Mouse (Mus musculus) liver, postnatal 0 days (tissue): Measurements from ENCODE around the gene Zic2. TPM values are rescaled to one million over a fixed set of nuclear protein-coding genes. Genes with fewer than 3 reads are reported as not detected.

Experiments
- ATAC-seq: fragments of 200-750 bp; cut with Nextera tagmentation; 2 replicates; pipeline ENCODE4 v1.8.0; 2017; ENCODE audit warnings: mild to moderate bottlenecking, moderate library complexity
- DNase-seq: peaks from one replicate; pipeline ENCODE4 v3.0.0-alpha.2; 2016
- H3K27ac ChIP-seq: fragments of 300-500 bp; sonication (generic); 2 replicates; pipeline ENCODE4 v1.5.1; 2014; ENCODE audit warnings: antibody characterized with exemption, moderate library complexity, mild to moderate bottlenecking, low read depth
- H3K27me3 ChIP-seq: fragments of 300-500 bp; sonication (generic); 2 replicates; pipeline ENCODE4 v1.6.1; 2014; ENCODE audit warnings: low read length, control low read depth, mixed read lengths; ENCODE audit not compliant: insufficient read depth
- H3K36me3 ChIP-seq: fragments of 300-500 bp; sonication (generic); replicated peaks from 2 replicates; pipeline ENCODE4 v1.6.1; 2014; ENCODE audit warnings: mild to moderate bottlenecking, control low read depth, low read length, moderate library complexity, mixed read lengths; ENCODE audit not compliant: insufficient read depth
- H3K4me1 ChIP-seq: fragments of 300-500 bp; sonication (generic); 2 replicates; pipeline ENCODE4 v1.6.1; 2014; ENCODE audit warnings: antibody characterized with exemption, mild to moderate bottlenecking, control low read depth; ENCODE audit not compliant: insufficient read depth
- H3K4me2 ChIP-seq: fragments of 300-500 bp; sonication (generic); 2 replicates; pipeline ENCODE4 v1.6.1; 2014; ENCODE audit warnings: low read depth, mild to moderate bottlenecking, low read length, moderate library complexity, mixed read lengths
- H3K4me3 ChIP-seq: fragments of 300-500 bp; sonication (generic); 2 replicates; pipeline ENCODE4 v1.5.1; 2014; ENCODE audit warnings: low read depth, low read length
- H3K9ac ChIP-seq: fragments of 300-500 bp; sonication (generic); replicated peaks from 2 replicates; pipeline ENCODE4 v1.6.1; 2014; ENCODE audit warnings: mild to moderate bottlenecking, moderate library complexity
- H3K9me3 ChIP-seq: fragments of 300-500 bp; sonication (generic); 2 replicates; pipeline ENCODE4 v1.6.1; 2016; ENCODE audit warnings: mild to moderate bottlenecking, control low read depth, low read length, mixed read lengths
- CTCF ChIP-seq: sonication (generic); IDR thresholded peaks from 2 replicates; pipeline ENCODE4 v1.5.1; 2016; ENCODE audit warnings: antibody characterized with exemption, low read depth
- EP300 ChIP-seq: IDR thresholded peaks from 2 replicates; pipeline ENCODE4 v1.6.1; 2016; ENCODE audit warnings: antibody characterized with exemption, low read depth, mild to moderate bottlenecking
- WGBS: fragments of 180-500 bp; shearing (Covaris S2); extraction: QIAGEN DNeasy Blood & Tissue Kit; methylation state at CpG from one replicate; pipeline ENCODE4 v1.1.7; 2014; ENCODE audit not compliant: insufficient replicate concordance; 5-methylcytosine and 5-hydroxymethylcytosine counted together
- polyA plus RNA-seq: library from polyadenylated mRNA; unstranded; fragments of >200 nt; fragmentation: Nextera tagmentation; extraction: Ambion mirVana; gene quantifications from 2 replicates; pipeline ENCODE4 v1.2.1, GENCODE M21; 2015

Zic2 gene
- polyA plus RNA-seq, 1 experiment from 2014 or later = not detected

DNA sequence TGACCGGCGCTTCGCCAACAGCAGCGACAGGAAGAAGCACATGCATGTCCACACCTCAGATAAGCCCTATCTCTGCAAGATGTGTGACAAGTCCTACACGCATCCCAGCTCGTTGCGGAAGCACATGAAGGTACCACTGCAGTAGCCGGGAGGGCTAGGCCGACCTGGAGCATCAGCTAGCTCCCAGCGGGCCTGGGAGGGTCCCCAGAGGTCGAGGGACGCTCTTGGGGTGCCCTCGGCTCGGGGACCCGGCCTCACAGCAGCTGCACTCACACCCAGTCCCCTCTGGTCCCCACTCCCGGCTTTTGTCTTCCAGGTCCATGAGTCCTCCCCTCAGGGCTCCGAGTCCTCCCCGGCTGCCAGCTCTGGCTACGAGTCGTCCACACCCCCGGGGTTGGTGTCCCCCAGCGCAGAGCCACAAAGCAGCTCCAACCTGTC, 3.4 kb downstream of the Zic2 start:
- H3K9ac ChIP-seq = no peak overlapping the region
- TF ChIP-seq CTCF (no peak), EP300 (no peak)
- ATAC-seq (no peak), DNase-seq (no peak)
- H3K4me1 ChIP-seq = peaks cover 13% of the 10 kb centered on the region
- no peaks in the 10 kb centered on the region for H3K36me3 ChIP-seq
- peaks cover 100% of the 10 kb centered on the region for H3K27me3 ChIP-seq
- WGBS = 2% methylated on average over 22 of the region's 22 CpGs
- H3K4me3 ChIP-seq = no peak overlapping the region
- no peak overlapping the region for H3K4me2 ChIP-seq
- no peaks in the 10 kb centered on the region for H3K9me3 ChIP-seq
- H3K27ac ChIP-seq = no peak overlapping the region

DNA sequence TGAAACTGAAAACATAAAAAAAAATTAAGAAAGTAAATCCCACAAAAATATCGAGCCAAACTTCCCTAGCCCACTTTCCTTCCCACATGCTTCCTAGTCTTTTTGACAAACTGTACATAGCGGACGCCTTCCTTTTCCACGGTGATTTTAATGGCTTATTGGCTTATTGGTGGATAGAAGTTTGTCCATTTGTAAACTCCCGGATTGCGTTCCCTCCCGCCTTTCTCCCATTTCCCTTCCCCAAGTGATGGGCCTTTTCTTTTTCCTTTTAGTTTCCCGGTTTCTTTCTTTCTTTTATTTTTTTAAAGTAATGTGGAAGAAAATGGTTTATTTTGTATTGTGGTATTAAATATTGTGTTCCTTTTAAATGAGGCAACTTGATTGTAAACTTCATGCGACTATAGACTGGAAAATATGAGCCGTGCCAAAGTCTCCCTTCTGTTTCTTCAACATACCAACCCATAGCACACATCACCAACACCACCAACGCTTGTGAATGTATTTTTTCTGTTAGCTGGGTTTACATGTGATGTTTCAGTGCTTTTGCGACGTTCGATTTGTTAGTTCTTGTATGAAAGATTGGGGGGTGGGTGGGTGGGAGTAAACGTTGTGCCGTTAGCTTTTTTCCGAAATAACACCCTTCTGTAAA, 4.3 kb downstream of the Zic2 start:
- WGBS = 21% methylated on average over 17 of the region's 17 CpGs
- DNase-seq (no peak), ATAC-seq (no peak)
- TF ChIP-seq EP300 (no peak), CTCF (no peak)
- Histone ChIP-seq H3K36me3 (no peaks in the 10 kb centered on the region), H3K4me1 (peaks cover 12% of the 10 kb centered on the region), H3K4me2 (no peak overlapping the region), H3K9ac (no peak overlapping the region), H3K9me3 (no peaks in the 10 kb centered on the region), H3K4me3 (no peak overlapping the region), H3K27ac (no peak overlapping the region), H3K27me3 (peaks cover 100% of the 10 kb centered on the region)

DNA sequence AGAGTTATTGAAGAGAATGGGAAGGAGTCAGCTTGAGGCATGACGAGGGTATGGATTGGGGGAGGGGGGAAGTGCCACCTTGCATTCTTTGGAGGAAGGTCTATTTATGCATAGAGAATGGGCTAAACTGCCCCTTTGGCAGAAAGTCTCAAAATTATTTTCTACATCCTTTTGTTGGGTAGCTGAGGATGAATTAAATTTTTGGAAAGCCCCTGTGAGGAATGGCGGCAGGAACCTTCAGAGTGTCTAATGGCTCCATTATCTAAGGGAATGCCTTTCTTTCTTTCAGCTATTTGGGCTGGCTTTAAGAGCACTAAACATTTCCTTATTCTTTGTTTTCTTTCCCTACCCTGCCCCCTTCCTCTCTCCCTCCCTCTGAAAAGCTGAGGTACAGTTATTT, 5.1 kb downstream of the Zic2 start:
- Histone ChIP-seq H3K9ac (no peak overlapping the region), H3K4me2 (no peak overlapping the region), H3K36me3 (no peaks in the 10 kb centered on the region), H3K9me3 (no peaks in the 10 kb centered on the region), H3K27me3 (peaks cover 100% of the 10 kb centered on the region), H3K27ac (no peak overlapping the region), H3K4me3 (no peak overlapping the region), H3K4me1 (peaks cover 6% of the 10 kb centered on the region)
- DNase-seq (no peak), ATAC-seq (no peak)
- TF ChIP-seq EP300 (no peak), CTCF (no peak)
- WGBS = 5% methylated on average over 2 of the region's 2 CpGs

DNA sequence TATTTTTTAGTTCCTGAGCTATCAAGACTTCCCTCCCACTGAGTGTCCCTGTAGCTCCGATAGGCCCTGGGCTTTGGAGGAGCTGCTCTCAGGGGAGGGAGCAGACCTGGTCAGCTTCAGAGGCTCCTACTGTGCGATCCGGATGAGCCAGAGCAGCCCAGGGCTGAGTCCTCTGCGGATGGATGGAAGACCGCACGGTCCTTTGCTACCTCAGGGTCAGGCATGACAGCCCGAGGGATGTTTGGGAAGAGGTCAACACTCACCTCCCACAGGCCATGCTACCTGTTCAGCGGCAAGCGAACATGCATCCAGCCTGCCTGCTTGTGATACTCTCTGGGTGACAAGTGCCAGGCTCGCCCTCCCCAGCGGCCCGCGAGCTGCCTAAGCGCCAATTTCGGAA, 5.9 kb downstream of the Zic2 start:
- peaks cover 100% of the 10 kb centered on the region for H3K27me3 ChIP-seq
- no peak for TF ChIP-seq CTCF
- TF ChIP-seq EP300 = no peak
- no peaks in the 10 kb centered on the region for H3K36me3 ChIP-seq
- no peak overlapping the region for H3K4me2 ChIP-seq
- no peak overlapping the region for H3K4me3 ChIP-seq
- no peak overlapping the region for H3K9ac ChIP-seq
- no peak overlapping the region for H3K27ac ChIP-seq
- 2% methylated on average over 15 of the region's 15 CpGs for WGBS
- ATAC-seq (no peak), DNase-seq (no peak)
- no peaks in the 10 kb centered on the region for H3K9me3 ChIP-seq
- H3K4me1 ChIP-seq = no peaks in the 10 kb centered on the region

DNA sequence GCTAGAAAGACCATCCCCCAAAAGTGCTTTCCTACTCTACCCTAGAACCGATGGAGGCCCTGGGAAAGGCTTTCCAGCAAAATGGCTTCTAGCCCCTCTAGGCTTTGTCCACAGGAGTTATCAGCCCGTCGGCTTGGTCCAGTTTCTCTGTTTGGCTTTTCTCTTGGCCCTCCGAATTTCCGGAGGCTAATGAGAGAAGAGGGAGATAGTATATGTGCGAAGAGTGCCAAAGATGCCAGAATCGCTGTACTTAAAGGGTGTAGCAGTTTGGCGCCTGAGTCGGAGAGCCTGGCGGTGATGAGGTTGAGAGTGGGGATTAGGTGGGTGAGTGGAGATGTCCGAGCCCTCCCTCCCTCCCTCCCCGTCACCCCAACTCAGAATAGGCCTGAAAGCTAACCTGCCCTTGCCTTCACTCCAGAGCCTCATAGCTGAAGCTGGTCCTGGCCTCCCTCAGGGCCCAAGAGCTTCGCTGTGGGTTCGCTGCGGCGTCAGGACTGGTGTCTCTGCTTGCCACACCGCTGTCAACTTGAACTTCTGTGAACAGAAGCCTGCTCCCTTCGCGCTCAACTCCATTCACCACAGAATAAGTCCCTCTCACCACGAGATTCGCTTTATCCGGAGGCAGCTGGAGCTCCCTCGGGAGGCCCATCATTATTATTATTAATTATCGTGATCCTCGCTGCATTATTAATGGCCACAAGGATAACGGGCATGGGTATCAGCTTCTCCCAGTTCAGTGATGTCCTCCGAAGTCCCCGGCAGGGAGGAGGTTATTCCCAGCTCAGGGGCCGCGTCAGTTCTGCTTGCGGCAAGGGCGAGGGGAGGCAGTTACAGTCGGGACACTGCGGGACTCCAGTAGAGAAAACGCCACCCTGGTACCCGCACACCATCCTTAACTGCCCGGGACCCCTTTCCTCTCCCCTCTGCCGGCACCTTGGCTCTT, 7.1 kb downstream of the Zic2 start:
- Histone ChIP-seq H3K9me3 (no peaks in the 10 kb centered on the region), H3K4me3 (no peak overlapping the region), H3K4me1 (no peaks in the 10 kb centered on the region), H3K4me2 (no peak overlapping the region), H3K36me3 (no peaks in the 10 kb centered on the region), H3K27me3 (peaks cover 100% of the 10 kb centered on the region), H3K9ac (no peak overlapping the region), H3K27ac (no peak overlapping the region)
- DNase-seq (no peak), ATAC-seq (no peak)
- TF ChIP-seq CTCF (no peak), EP300 (no peak)
- WGBS = 2% methylated on average over 38 of the region's 38 CpGs

DNA sequence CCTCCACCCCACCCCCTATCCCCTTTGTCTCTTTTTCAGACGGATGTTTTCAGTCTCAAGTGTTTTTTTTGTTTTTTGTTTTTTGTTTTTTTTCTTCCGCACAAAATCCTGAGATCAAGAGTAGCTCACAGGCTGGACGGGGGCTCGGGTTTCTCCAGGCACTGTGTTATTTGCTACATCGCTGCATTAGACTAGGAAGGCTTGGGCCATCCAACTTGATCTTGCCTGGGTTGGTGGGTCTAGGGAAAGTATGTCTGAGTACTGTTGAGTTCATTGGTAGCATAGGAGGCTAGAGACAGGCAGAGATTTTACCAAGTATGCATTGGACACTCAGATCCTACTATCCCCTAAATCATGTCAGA, 7.8 kb downstream of the Zic2 start:
- Histone ChIP-seq H3K36me3 (no peaks in the 10 kb centered on the region), H3K4me2 (no peak overlapping the region), H3K4me3 (no peak overlapping the region), H3K27me3 (peaks cover 98% of the 10 kb centered on the region), H3K4me1 (no peaks in the 10 kb centered on the region), H3K9me3 (no peaks in the 10 kb centered on the region), H3K27ac (no peak overlapping the region), H3K9ac (no peak overlapping the region)
- no peak for ATAC-seq
- 7% methylated on average over 5 of the region's 5 CpGs for WGBS
- no peak for DNase-seq
- TF ChIP-seq CTCF (no peak), EP300 (no peak)
